Mouse (Mus musculus) forebrain, embryonic 14.5 days (tissue): Measurements from ENCODE around the gene Slc32a1. TPM values are rescaled to one million over a fixed set of nuclear protein-coding genes. Genes with fewer than 3 reads are reported as not detected.

Source experiments
- ATAC-seq: fragments of 200-750 bp; cut with Nextera tagmentation; 2 replicates; pipeline ENCODE4 v1.8.0; 2017; ENCODE audit warnings: mild to moderate bottlenecking, moderate library complexity
- DNase-seq: peaks from one replicate; pipeline ENCODE4 v3.0.0-alpha.2; 2015; ENCODE audit warnings: low spot score
- H3K27ac ChIP-seq: fragments of 300-500 bp; sonication (generic); 2 replicates; pipeline ENCODE4 v1.5.1; 2014; ENCODE audit warnings: low read depth, mild to moderate bottlenecking, control low read depth, low read length, moderate library complexity
- H3K27me3 ChIP-seq: fragments of 300-500 bp; sonication (generic); replicated peaks from 2 replicates; pipeline ENCODE4 v1.6.1; 2014; ENCODE audit warnings: low read length, control low read depth, mixed read lengths; ENCODE audit not compliant: control insufficient read depth, insufficient read depth
- H3K36me3 ChIP-seq: fragments of 300-500 bp; sonication (generic); 2 replicates; pipeline ENCODE4 v1.6.1; 2014; ENCODE audit warnings: low read length, control low read depth; ENCODE audit not compliant: control insufficient read depth, insufficient read depth
- H3K4me1 ChIP-seq: fragments of 300-500 bp; sonication (generic); 2 replicates; pipeline ENCODE4 v1.6.1; 2014; ENCODE audit warnings: antibody characterized with exemption, low read length, control low read depth; ENCODE audit not compliant: control insufficient read depth, insufficient read depth
- H3K4me2 ChIP-seq: fragments of 300-500 bp; sonication (generic); 2 replicates; pipeline ENCODE4 v1.6.1; 2014; ENCODE audit warnings: mild to moderate bottlenecking, control low read depth, low read length
- H3K4me3 ChIP-seq: fragments of 300-500 bp; sonication (generic); 2 replicates; pipeline ENCODE4 v1.5.1; 2014; ENCODE audit warnings: low read depth, low read length, control low read depth
- H3K9ac ChIP-seq: fragments of 300-500 bp; sonication (generic); 2 replicates; pipeline ENCODE4 v1.6.1; 2014; ENCODE audit warnings: mild to moderate bottlenecking, low read length, control low read depth, moderate library complexity
- H3K9me3 ChIP-seq: fragments of 300-500 bp; sonication (generic); replicated peaks from 2 replicates; pipeline ENCODE4 v1.6.1; 2016; ENCODE audit warnings: low read length, control low read depth, mixed read lengths; ENCODE audit not compliant: control insufficient read depth
- WGBS: fragments of 180-500 bp; shearing (Covaris S2); extraction: QIAGEN DNeasy Blood & Tissue Kit; methylation state at CpG from one replicate; pipeline ENCODE4 v1.1.7; 2014; 5-methylcytosine and 5-hydroxymethylcytosine counted together
- microRNA counts: library from miRNA; unstranded; fragments of <30 nt; microRNA quantifications from one replicate; lab custom pipeline; 2016
- microRNA-seq: library from miRNA; unstranded; fragments of <30 nt; microRNA quantifications from one replicate; pipeline ENCODE4, GENCODE M21; 2016
- polyA plus RNA-seq: library from polyadenylated mRNA; unstranded; fragments of >200 nt; fragmentation: Nextera tagmentation; extraction: Ambion mirVana; gene quantifications from 2 replicates; pipeline ENCODE4 v1.2.1, GENCODE M21; 2014

Slc32a1 gene
- polyA plus RNA-seq, 1 experiment from 2014 or later: 4.6 TPM

GRCm38 (mm10) chr2:158665098-158665497, 54.5 kb downstream of the Slc32a1 start, which contains the start of gene Ppp1r16b:
TSS of gene Ppp1r16b (plus strand) at chr2:158665398.
- Histone ChIP-seq H3K4me2 (no peak within 1 kb of the TSS), H3K27me3 (peaks cover 18% of the 10 kb centered on the region), H3K4me3 (no peak within 1 kb of the TSS), H3K9ac (no peak within 1 kb of the TSS), H3K9me3 (no peaks in the 10 kb centered on the region), H3K4me1 (peaks cover 6% of the 10 kb centered on the region), H3K27ac (no peak within 1 kb of the TSS), H3K36me3 (no peaks in the 10 kb centered on the region)
- ATAC-seq: no peak
- no peak for DNase-seq
- WGBS: 63% methylated on average over 4 of the region's 4 CpGs

MicroRNA genes within 50 kb of the gene (microRNA counts, 519-probe panel; counts per million panel counts)
- not detected for microRNA mmu-miR-3474 (lab: Ali Mortazavi, UCI)

Small RNA genes lying within 50 kb of the gene (microRNA-seq; reads per million reads assigned to microRNA genes)
- gene Mir3474: 1.2 reads per million

Other genes starting within 250 kb of the Slc32a1 start
- gene Snhg11, start 235.1 kb upstream of the Slc32a1 start, polyA plus RNA-seq: 30.3 and 55.7 TPM in 2 replicates
- gene Ralgapb, start 200.9 kb upstream of the Slc32a1 start, polyA plus RNA-seq: 22.8 and 25.7 TPM in 2 replicates
- not detected in 2 replicates for gene Adig, start 108.2 kb upstream of the Slc32a1 start, polyA plus RNA-seq
- gene Arhgap40, start 98.0 kb upstream of the Slc32a1 start, polyA plus RNA-seq: 0.44 and 0.48 TPM in 2 replicates
- 10.4 and 12.8 TPM in 2 replicates for gene Actr5, start 14.1 kb downstream of the Slc32a1 start, polyA plus RNA-seq
- gene Ppp1r16b, start 54.6 kb downstream of the Slc32a1 start, polyA plus RNA-seq: 12.4 and 18.4 TPM in 2 replicates
- gene Fam83d, start 157.3 kb downstream of the Slc32a1 start, polyA plus RNA-seq: 22.9 and 25.4 TPM in 2 replicates
- gene Dhx35, start 184.0 kb downstream of the Slc32a1 start, polyA plus RNA-seq: 15.6 and 16.1 TPM in 2 replicates